Mouse (Mus musculus): ENCODE data around the gene Timm50. TPM values are rescaled to one million over a fixed set of nuclear protein-coding genes. Genes with fewer than 3 reads are reported as not detected.

Timm50 gene
- total RNA-seq (2023): 10 to 100 TPM; 27.4 to 29.6 TPM

GRCm38 (mm10) chr7:28311926-28312543 is at the start of gene Timm50:
Timm50 (minus strand) TSS chr7:28312072.

GRCm38 (mm10) chr7:28350155-28350883 is 38.4 kb upstream of the Timm50 start, which contains the start of gene Rps16:
Rps16 (plus strand) TSS chr7:28350652.

GRCm38 (mm10) chr7:28338108-28338998 is 26.5 kb upstream of the Timm50 start, which contains the start of gene Supt5:
Supt5 (minus strand) TSS chr7:28338746.

GRCm38 (mm10) chr7:28301616-28302433 is 10.0 kb downstream of the Timm50 start, which contains the start of gene Dll3:
Dll3 (minus strand) TSS chr7:28302238.

GRCm38 (mm10) chr7:28290638-28291590 is 21.0 kb downstream of the Timm50 start, which contains the start of gene Selenov:
Selenov (minus strand) TSS chr7:28291186.

GRCm38 (mm10) chr7:28277615-28278278 is 34.1 kb downstream of the Timm50 start, which contains the start of gene Eid2b:
Eid2b (plus strand) TSS chr7:28277739.

GRCm38 (mm10) chr7:28267129-28268041 is 44.5 kb downstream of the Timm50 start, which contains the start of gene Eid2:
Eid2 (plus strand) TSS chr7:28267881.

Other genes with a start within 250 kb of the Timm50 start
- gene Fcgbp, start 240.8 kb downstream of the Timm50 start, total RNA-seq (2023): not detected
- gene 9530053A07Rik, start 182.6 kb downstream of the Timm50 start, total RNA-seq (2023): not detected
- gene Fbl, start 142.4 kb downstream of the Timm50 start, total RNA-seq (2023): 10 to 100 TPM; 62.5 to 81.4 TPM
- gene Dyrk1b, start 132.6 kb downstream of the Timm50 start, total RNA-seq (2023): 10 to 100 TPM; 13.9 to 15.7 TPM
- 1 to 10 TPM; 1.4 to 1.8 TPM for gene Eid2, start 44.2 kb downstream of the Timm50 start, total RNA-seq (2023)
- 1 to 10 TPM; 4.3 to 5.0 TPM for gene Eid2b, start 34.3 kb downstream of the Timm50 start, total RNA-seq (2023)
- gene Selenov, start 20.9 kb downstream of the Timm50 start, total RNA-seq (2023): not detected
- gene Dll3, start 9.8 kb downstream of the Timm50 start, total RNA-seq (2023): not detected
- 10 to 100 TPM; 70.9 to 78.0 TPM for gene Supt5, start 26.7 kb upstream of the Timm50 start, total RNA-seq (2023)
- gene Rps16, start 38.6 kb upstream of the Timm50 start, total RNA-seq (2023): 1,000 to 10,000 TPM; 1,016 to 1,191 TPM
- 10 to 100 TPM; 22.3 to 30.8 TPM for gene Plekhg2, start 60.5 kb upstream of the Timm50 start, total RNA-seq (2023)
- 1,000 to 10,000 TPM; 1,188 to 1,652 TPM for gene Zfp36, start 68.2 kb upstream of the Timm50 start, total RNA-seq (2023)
- 10 to 100 TPM in 1 of 2 experiments, 1 to 10 TPM in 1; 7.2 to 10.1 TPM for gene Med29, start 80.6 kb upstream of the Timm50 start, total RNA-seq (2023)
- gene Paf1, start 80.9 kb upstream of the Timm50 start, total RNA-seq (2023): 10 to 100 TPM; 62.9 to 73.5 TPM
- gene Gmfg, start 125.4 kb upstream of the Timm50 start, total RNA-seq (2023): 100 to 1,000 TPM; 538 to 594 TPM
- gene Lrfn1, start 139.9 kb upstream of the Timm50 start, total RNA-seq (2023): 1 to 10 TPM; 3.2 to 4.2 TPM
- not detected for gene Ifnl2, start 198.4 kb upstream of the Timm50 start, total RNA-seq (2023)
- gene Ifnl3, start 210.8 kb upstream of the Timm50 start, total RNA-seq (2023): not detected
- not detected for gene Sycn, start 228.8 kb upstream of the Timm50 start, total RNA-seq (2023)
- gene Nccrp1, start 235.2 kb upstream of the Timm50 start, total RNA-seq (2023): under 1 TPM in 1 of 2 experiments, not detected in 1; 0.90 TPM

All from neutrophil, adult 59 days (primary cell).